Mouse (Mus musculus) heart, postnatal 0 days (tissue): ENCODE results near the gene Cmah.
"Not testable (repeated sequence)": the region's sequence is repeated elsewhere in the genome, so short reads cannot be mapped to it uniquely, and the experiment has no call there.

Experiments used
- CTCF ChIP-seq: IDR thresholded peaks from 2 replicates; pipeline ENCODE4 v1.5.1; 2016; ENCODE audit warnings: antibody characterized with exemption, control low read depth, low read depth
- EP300 ChIP-seq: IDR thresholded peaks from 2 replicates; pipeline ENCODE4 v1.6.1; 2016; ENCODE audit warnings: antibody characterized with exemption, low read depth

GRCm38 (mm10) chr13:24374606-24375005 lies 47.4 kb downstream of the Cmah start:
- TF ChIP-seq CTCF, EP300: not testable (repeated sequence)
